Mouse (Mus musculus): Measurements from ENCODE around the gene Trim58. TPM values are rescaled to one million over a fixed set of nuclear protein-coding genes. Genes with fewer than 3 reads are reported as not detected.
A peak's percentile ranks its signal among the peaks of the same experiment; 100 is the strongest.

Gene Trim58
- total RNA-seq (2022) = not detected

- no peak for DNase-seq (ENCODE audit: low spot score in 2 of 2)
These were observed at the start of gene Trim58 for GRCm38 (mm10) chr11:58640272-58640867. TSS of gene Trim58 (plus strand) at chr11:58640465.

- DNase-seq (ENCODE audit: low spot score in 2 of 2) = no peak
These were observed 45.5 kb upstream of the Trim58 start, which contains the start of gene Olfr324 for GRCm38 (mm10) chr11:58594814-58595213. TSS of gene Olfr324 (plus strand) at chr11:58595114.

- no peak for DNase-seq (ENCODE audit: low spot score in 2 of 2)
These were observed 42.4 kb upstream of the Trim58 start for GRCm38 (mm10) chr11:58597837-58598236.

- no peak for DNase-seq (ENCODE audit: low spot score in 2 of 2)
These were observed 38.2 kb upstream of the Trim58 start for GRCm38 (mm10) chr11:58602062-58602461.

- no peak for DNase-seq (ENCODE audit: low spot score in 2 of 2)
These were observed 37.3 kb upstream of the Trim58 start for GRCm38 (mm10) chr11:58602800-58603560.

- DNase-seq (ENCODE audit: low spot score in 2 of 2) = no peak
These were observed 35.6 kb upstream of the Trim58 start for GRCm38 (mm10) chr11:58604688-58605087.

- no peak for DNase-seq (ENCODE audit: low spot score in 2 of 2)
These were observed 35.0 kb upstream of the Trim58 start for GRCm38 (mm10) chr11:58605228-58605627.

- DNase-seq (ENCODE audit: low spot score in 2 of 2) = no peak
These were observed 33.9 kb upstream of the Trim58 start for GRCm38 (mm10) chr11:58606177-58606919.

GRCm38 (mm10) chr11:58607030-58607429, 33.2 kb upstream of the Trim58 start:
- DNase-seq (ENCODE audit: low spot score in 2 of 2) = no peak

- DNase-seq (ENCODE audit: low spot score in 2 of 2) = no peak
These were observed 26.9 kb upstream of the Trim58 start for GRCm38 (mm10) chr11:58613359-58613758.

GRCm38 (mm10) chr11:58614526-58614925, 25.7 kb upstream of the Trim58 start:
- no peak for DNase-seq (ENCODE audit: low spot score in 2 of 2)

- DNase-seq (ENCODE audit: low spot score in 2 of 2) = no peak
These were observed 24.3 kb upstream of the Trim58 start, which contains the start of gene 2210407C18Rik for GRCm38 (mm10) chr11:58615975-58616374. TSS of gene 2210407C18Rik (minus strand) at chr11:58616075.

GRCm38 (mm10) chr11:58618369-58618768, 21.9 kb upstream of the Trim58 start:
- DNase-seq (ENCODE audit: low spot score in 2 of 2) = no peak

- DNase-seq (ENCODE audit: low spot score in 2 of 2) = no peak
These were observed 21.5 kb upstream of the Trim58 start for GRCm38 (mm10) chr11:58618793-58619192.

- no peak for DNase-seq (ENCODE audit: low spot score in 2 of 2)
These were observed 14.1 kb upstream of the Trim58 start for GRCm38 (mm10) chr11:58626146-58626545.

- no peak for DNase-seq (ENCODE audit: low spot score in 2 of 2)
These were observed 9.9 kb upstream of the Trim58 start, which contains the start of gene Olfr323 for GRCm38 (mm10) chr11:58630401-58630800. TSS of gene Olfr323 (minus strand) at chr11:58630501.

- no peak for DNase-seq (ENCODE audit: low spot score in 2 of 2)
These were observed 5.4 kb upstream of the Trim58 start for GRCm38 (mm10) chr11:58634878-58635277.

GRCm38 (mm10) chr11:58636376-58636977, 3.8 kb upstream of the Trim58 start:
- DNase-seq (ENCODE audit: low spot score in 2 of 2) = peak in 1 of 2 experiments; percentile 22

- peak; percentile 8 to 19 for DNase-seq (ENCODE audit: low spot score in 2 of 2)
These were observed 2.0 kb upstream of the Trim58 start for GRCm38 (mm10) chr11:58638176-58638701.

- no peak for DNase-seq (ENCODE audit: low spot score in 2 of 2)
These were observed 792 bp downstream of the Trim58 start for GRCm38 (mm10) chr11:58641057-58641456.

GRCm38 (mm10) chr11:58641638-58642358, 1.5 kb downstream of the Trim58 start:
- DNase-seq (ENCODE audit: low spot score in 2 of 2) = no peak

Measured in gastrocnemius, adult 8-10 months (tissue).